In genomic region chr4:43982053-43982732, GRCm38 (mm10) we compare ENCODE assay signal across 8 mouse cellular contexts. TPM values are rescaled to one million over a fixed set of nuclear protein-coding genes. Genes with fewer than 3 reads are reported as not detected.
DNase-seq lines count a peak whose midpoint lies in the region; ATAC-seq and TF ChIP-seq lines count a peak whose summit lies in the region.

No protein-coding gene starts in this region.

- DNase-seq in CD4-positive helper T cell, adult 2 months (ENCODE audit: low read depth, low spot score), result peak; percentile 92
- DNase-seq in brain, embryonic 14.5 days (ENCODE audit: low read depth), result peak; percentile 95
- peak; percentile 87 to 95 for DNase-seq in monocyte, adult 2 months (ENCODE audit: low read depth in 1 of 2, low spot score in 2 of 2)
- DNase-seq in spleen, postnatal 14 days (ENCODE audit: low spot score in 2 of 2), result peak; percentile 91 to 95

- 4% methylated on average over 24 of the region's 24 CpGs for WGBS in heart, embryonic 11.5 days (ENCODE audit: insufficient replicate concordance)
- WGBS in kidney, embryonic 15.5 days, result 2% methylated on average over 24 of the region's 24 CpGs
- 2% methylated on average over 24 of the region's 24 CpGs for WGBS in limb, embryonic 15.5 days

- 0 out of 2 replicates have a peak, but pooled peaks cover 2% of the 10 kb centered on the region for H3K27me3 ChIP-seq in heart, embryonic 11.5 days (ENCODE audit: control insufficient read depth, insufficient read depth, low read length)
- no peaks in the 10 kb centered on the region for H3K27me3 ChIP-seq in kidney, embryonic 15.5 days
- H3K27me3 ChIP-seq in limb, embryonic 15.5 days, result no peaks in the 10 kb centered on the region

- H3K9me3 ChIP-seq in heart, embryonic 11.5 days (replicated peaks; ENCODE audit: control insufficient read depth, low read length), result no peaks in the 10 kb centered on the region
- no peaks in the 10 kb centered on the region for H3K9me3 ChIP-seq in kidney, embryonic 15.5 days (replicated peaks)
- H3K9me3 ChIP-seq in limb, embryonic 15.5 days, result no peaks in the 10 kb centered on the region

- H3K4me3 ChIP-seq in heart, embryonic 11.5 days (ENCODE audit: low read depth, low read length), result peak overlapping the region; percentile 41
- peak overlapping the region; percentile 39 for H3K4me3 ChIP-seq in kidney, embryonic 15.5 days (replicated peaks)
- peak overlapping the region; percentile 35 for H3K4me3 ChIP-seq in limb, embryonic 15.5 days

- peak overlapping the region; percentile 64; the same call in 1 of the 2 replicates for H3K27ac ChIP-seq in heart, embryonic 11.5 days (ENCODE audit: low read depth, low read length)
- H3K27ac ChIP-seq in kidney, embryonic 15.5 days, result peak overlapping the region; percentile 16; the same call in 1 of the 2 replicates
- peak overlapping the region; percentile 51; the same call in 1 of the 2 replicates for H3K27ac ChIP-seq in limb, embryonic 15.5 days

- H3K9ac ChIP-seq in heart, embryonic 11.5 days (ENCODE audit: low read depth, low read length), result peak overlapping the region; percentile 79
- peak overlapping the region; percentile 52 for H3K9ac ChIP-seq in kidney, embryonic 15.5 days
- H3K9ac ChIP-seq in limb, embryonic 15.5 days, result 0 out of 2 replicates have a peak overlapping the region, but pooled peaks have one; percentile 18

- peaks cover 13% of the 10 kb centered on the region for H3K4me1 ChIP-seq in heart, embryonic 11.5 days (ENCODE audit: control insufficient read depth, insufficient read depth, low read length)
- peaks cover 17% of the 10 kb centered on the region for H3K4me1 ChIP-seq in kidney, embryonic 15.5 days
- H3K4me1 ChIP-seq in limb, embryonic 15.5 days, result peaks cover 29% of the 10 kb centered on the region

- H3K4me2 ChIP-seq in heart, embryonic 11.5 days, result peak overlapping the region; percentile 78
- H3K4me2 ChIP-seq in kidney, embryonic 15.5 days, result peak overlapping the region; percentile 75
- H3K4me2 ChIP-seq in limb, embryonic 15.5 days, result peak overlapping the region; percentile 64

- no peak for TF ChIP-seq POLR2A in brain, embryonic 14.5 days (IDR thresholded peaks at IDR 0.05; ENCODE audit: borderline replicate concordance, extremely low read depth, insufficient read depth, insufficient read length, poor library complexity, severe bottlenecking)

- peak; percentile 97 for TF ChIP-seq CTCF in brain, embryonic 14.5 days (IDR thresholded peaks at IDR 0.05; ENCODE audit: borderline replicate concordance, extremely low read depth, insufficient read depth, insufficient read length)

- H3K36me3 ChIP-seq in heart, embryonic 11.5 days (ENCODE audit: control insufficient read depth, insufficient read depth, low read length), result no peaks in the 10 kb centered on the region
- no peaks in the 10 kb centered on the region for H3K36me3 ChIP-seq in kidney, embryonic 15.5 days
- H3K36me3 ChIP-seq in limb, embryonic 15.5 days, result peaks cover 8% of the 10 kb centered on the region

- peak; percentile 92 for ATAC-seq in erythroblast, adult 5-6 weeks (replicated peaks; ENCODE audit: low FRiP score, poor library complexity, severe bottlenecking)
- ATAC-seq in heart, embryonic 11.5 days (replicated peaks; ENCODE audit: insufficient number of reproducible peaks, low FRiP score, low TSS enrichment), result peak; percentile 81
- ATAC-seq in kidney, embryonic 15.5 days (replicated peaks; ENCODE audit: low FRiP score), result peak; percentile 93
- peak; percentile 81 for ATAC-seq in limb, embryonic 15.5 days (ENCODE audit: insufficient number of reproducible peaks, low FRiP score, low TSS enrichment, low read depth)

RNA-seq across cellular contexts. Expression of gene Ccin, which starts 1.1 kb away (rescaled TPM):
- 0.20 and 0.40 TPM in 2 replicates for polyA plus RNA-seq in brain, embryonic 14.5 days (2012; rRNA removed)
- total RNA-seq in erythroblast, adult 5-6 weeks (2015; ENCODE audit: low replicate concordance), result not detected in 2 replicates
- not detected in 2 replicates for total RNA-seq in erythroblast, adult 5-6 weeks (2017; ENCODE audit: low replicate concordance)
- polyA plus RNA-seq in heart, embryonic 11.5 days (2014; fragmentation: Nextera tagmentation; extraction: Ambion mirVana), result not detected in 2 replicates
- polyA plus RNA-seq in kidney, embryonic 15.5 days (2015; fragmentation: Nextera tagmentation; extraction: Ambion mirVana), result not detected in 2 replicates
- not detected in 2 replicates for polyA plus RNA-seq in limb, embryonic 15.5 days (2015; fragmentation: Nextera tagmentation; extraction: Ambion mirVana)

RNA-seq across cellular contexts. Expression of gene Clta, which starts 22.1 kb away (rescaled TPM):
- polyA plus RNA-seq in brain, embryonic 14.5 days (2012; rRNA removed), result 400 and 438 TPM in 2 replicates
- total RNA-seq in erythroblast, adult 5-6 weeks (2015; ENCODE audit: low replicate concordance), result 79.6 and 87.6 TPM in 2 replicates
- total RNA-seq in erythroblast, adult 5-6 weeks (2017; ENCODE audit: low replicate concordance), result 85.4 and 105 TPM in 2 replicates
- polyA plus RNA-seq in heart, embryonic 11.5 days (2014; fragmentation: Nextera tagmentation; extraction: Ambion mirVana), result 157 and 162 TPM in 2 replicates
- polyA plus RNA-seq in kidney, embryonic 15.5 days (2015; fragmentation: Nextera tagmentation; extraction: Ambion mirVana), result 231 and 236 TPM in 2 replicates
- polyA plus RNA-seq in limb, embryonic 15.5 days (2015; fragmentation: Nextera tagmentation; extraction: Ambion mirVana), result 236 and 246 TPM in 2 replicates

RNA-seq across cellular contexts. Expression of gene Glipr2, which starts 25.0 kb away (rescaled TPM):
- polyA plus RNA-seq in brain, embryonic 14.5 days (2012; rRNA removed), result 26.4 and 28.8 TPM in 2 replicates
- 10.8 and 19.2 TPM in 2 replicates for total RNA-seq in erythroblast, adult 5-6 weeks (2015; ENCODE audit: low replicate concordance)
- 26.5 and 30.4 TPM in 2 replicates for total RNA-seq in erythroblast, adult 5-6 weeks (2017; ENCODE audit: low replicate concordance)
- 112 and 136 TPM in 2 replicates for polyA plus RNA-seq in heart, embryonic 11.5 days (2014; fragmentation: Nextera tagmentation; extraction: Ambion mirVana)
- 71.7 and 73.9 TPM in 2 replicates for polyA plus RNA-seq in kidney, embryonic 15.5 days (2015; fragmentation: Nextera tagmentation; extraction: Ambion mirVana)
- polyA plus RNA-seq in limb, embryonic 15.5 days (2015; fragmentation: Nextera tagmentation; extraction: Ambion mirVana), result 85.6 and 108 TPM in 2 replicates

Comparison
In these comparisons a context has a peak if more than half of its experiments do, and no peak if none do; other contexts are left out.
1. Peak in every context shown above with its lines: DNase-seq, ATAC-seq, H3K4me3 ChIP-seq and H3K27ac ChIP-seq.
2. H3K9ac ChIP-seq: peak in every context shown above with its lines; median percentile 79 in heart, embryonic 11.5 days; 52 in kidney, embryonic 15.5 days; 18 in limb, embryonic 15.5 days.